Comparison of ENCODE assay signal across 9 mouse cellular contexts in the genomic region with DNA sequence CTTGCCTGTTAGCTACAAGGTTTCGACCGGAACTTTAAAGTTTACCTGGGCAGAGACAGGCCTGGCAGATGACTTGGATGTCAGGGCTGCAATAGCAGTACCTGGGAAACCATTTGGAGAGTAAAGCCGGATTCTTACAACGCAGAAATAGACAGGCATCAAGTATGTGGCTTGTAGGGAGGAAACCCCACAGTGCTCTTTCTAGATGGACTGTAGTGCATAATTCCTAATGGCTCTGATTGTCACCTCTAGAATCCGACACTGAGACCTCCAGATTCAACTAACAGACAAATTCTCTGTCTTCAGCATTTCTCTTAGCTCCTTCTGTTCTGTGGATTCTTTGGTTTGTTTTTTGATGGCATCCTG. TPM values are rescaled to one million over a fixed set of nuclear protein-coding genes. Genes with fewer than 3 reads are reported as not detected.
DNase-seq lines count a peak whose midpoint lies in the region; ATAC-seq and TF ChIP-seq lines count a peak whose summit lies in the region.
"Had no signal": no experiment of that assay in that cellular context is flagged by ENCODE, and none has a peak within 500 bp of the region (broad histone marks: within the 10 kb centered on the region; RNA-seq: fewer than 3 reads in every experiment).

No protein-coding gene starts in this region.

- no peak for TF ChIP-seq POLR2A in heart, adult 2 months (IDR thresholded peaks at IDR 0.05; ENCODE audit: insufficient read depth, low read depth, low read length)
- TF ChIP-seq POLR2A in testis, adult 2 months (IDR thresholded peaks at IDR 0.05; ENCODE audit: control insufficient read depth, low read depth, low read length): no peak

- H3K4me1 ChIP-seq in heart, adult 2 months (ENCODE audit: control insufficient read depth, insufficient read depth, low read length): no peaks in the 10 kb centered on the region; the same call in none of the 2 replicates
- no peaks in the 10 kb centered on the region; the same call in 1 of the 2 replicates for H3K4me1 ChIP-seq in testis, adult 2 months (ENCODE audit: control insufficient read depth, insufficient read depth, low read length)
- H3K4me1 ChIP-seq in liver, embryonic 14.5 days (replicated peaks; ENCODE audit: control insufficient read depth in 2 of 2, insufficient read depth in 2 of 2, low read length in 1 of 2): no peaks in the 10 kb centered on the region; a peak in 1 of 4 replicates

- no peak overlapping the region for H3K9ac ChIP-seq in heart, adult 2 months (ENCODE audit: low read depth, low read length)
- H3K9ac ChIP-seq in liver, embryonic 14.5 days (replicated peaks): no peak overlapping the region

- ATAC-seq in liver, embryonic 14.5 days (ENCODE audit: insufficient read depth): no peak

- H3K36me3 ChIP-seq in heart, adult 2 months (ENCODE audit: control insufficient read depth, insufficient read depth, low read length): no peaks in the 10 kb centered on the region
- H3K36me3 ChIP-seq in testis, adult 2 months (ENCODE audit: control insufficient read depth, insufficient read depth, low read length): peaks cover 3% of the 10 kb centered on the region
- H3K36me3 ChIP-seq in liver, embryonic 14.5 days (replicated peaks; ENCODE audit: control insufficient read depth, insufficient read depth, low read depth): no peaks in the 10 kb centered on the region

- H3K4me2 ChIP-seq in liver, embryonic 14.5 days (ENCODE audit: low read depth): peak overlapping the region; percentile 59

- no peaks in the 10 kb centered on the region for H3K9me3 ChIP-seq in liver, embryonic 14.5 days (ENCODE audit: control insufficient read depth, low read length)

- no peaks in the 10 kb centered on the region; the same call in 1 of the 2 replicates for H3K27me3 ChIP-seq in heart, adult 2 months (ENCODE audit: control insufficient read depth, insufficient read depth, low read length)
- no peaks in the 10 kb centered on the region for H3K27me3 ChIP-seq in testis, adult 2 months (ENCODE audit: control insufficient read depth, insufficient read depth, low read length)
- H3K27me3 ChIP-seq in liver, embryonic 14.5 days (ENCODE audit: control insufficient read depth, insufficient read depth, low read length): peaks cover 11% of the 10 kb centered on the region

- intact Hi-C loops in heart, adult 2 months (cut with DNase I): no loop called here

- TF ChIP-seq CTCF in heart, adult 2 months (IDR thresholded peaks at IDR 0.05): no peak
- no peak for TF ChIP-seq CTCF in testis, adult 2 months (IDR thresholded peaks at IDR 0.05; ENCODE audit: control insufficient read depth, insufficient read depth, insufficient replicate concordance, low read depth, low read length)
- no peak for TF ChIP-seq CTCF in liver, embryonic 14.5 days (IDR thresholded peaks at IDR 0.05; ENCODE audit: low read depth)

- peak overlapping the region; percentile 70 for H3K4me3 ChIP-seq in heart, adult 2 months
- peak overlapping the region; percentile 86 for H3K4me3 ChIP-seq in testis, adult 2 months (ENCODE audit: control insufficient read depth, low read depth, low read length)
- H3K4me3 ChIP-seq in liver, embryonic 14.5 days (ENCODE audit: insufficient read depth in 1 of 2, low read depth in 2 of 2, low read length in 2 of 2): no peak overlapping the region

- H3K27ac ChIP-seq in heart, adult 2 months: peak overlapping the region; percentile 79; the same call in 1 of the 2 replicates
- peak overlapping the region; percentile 51; the same call in 1 of the 2 replicates for H3K27ac ChIP-seq in testis, adult 2 months (ENCODE audit: control insufficient read depth, insufficient read depth, low read depth, low read length)
- no peak overlapping the region for H3K27ac ChIP-seq in liver, embryonic 14.5 days

- DNase-seq in heart, adult 2 months: no peak
- DNase-seq in heart, adult 18-20 months: no peak
- no peak for DNase-seq in testis, postnatal 14 days (ENCODE audit: low spot score)
- DNase-seq in liver, embryonic 14.5 days (ENCODE audit: low read depth in 3 of 3, low spot score in 3 of 3): no peak
- DNase-seq in MN1 (ENCODE audit: low spot score): no peak
- no peak for DNase-seq in gastrocnemius, postnatal 10 days
- DNase-seq in gastrocnemius, postnatal 25 days: no peak

- no peaks in the 10 kb centered on the region for H3K79me2 ChIP-seq in heart, adult 2 months (replicated peaks; ENCODE audit: control insufficient read depth, insufficient read depth, low read length)

- WGBS in heart, adult 2 months: 28% methylated on average over 5 of the region's 5 CpGs
- 18% methylated on average over 5 of the region's 5 CpGs for WGBS in liver, embryonic 14.5 days (ENCODE audit: insufficient replicate concordance)

- TF ChIP-seq EP300 in heart, adult 2 months (IDR thresholded peaks at IDR 0.05; ENCODE audit: insufficient read depth, low read depth, low read length): no peak
- TF ChIP-seq EP300 in liver, embryonic 14.5 days (IDR thresholded peaks at IDR 0.05; ENCODE audit: low read depth): no peak

RNA-seq across cellular contexts. Expression of a gene that starts 0.3 kb away (rescaled TPM):
- 1 to 10 TPM; 1.9 to 2.5 TPM for total RNA-seq in heart, adult 2 months (2021)
- 1.4 and 1.9 TPM in 2 replicates for polyA plus RNA-seq in heart, adult 2 months (2012; rRNA removed)
- 1 to 10 TPM; 1.8 to 1.9 TPM for total RNA-seq in heart, adult 18-20 months (2021)
- 2.0 and 2.7 TPM in 2 replicates for polyA plus RNA-seq in testis, adult 2 months (2012; rRNA removed)
- 0.21 and 0.26 TPM in 2 replicates for polyA plus RNA-seq in liver, embryonic 14.5 days (2012; rRNA removed)
- 0.22 and 0.42 TPM in 2 replicates for polyA plus RNA-seq in liver, embryonic 14.5 days (2014; fragmentation: Nextera tagmentation; extraction: Ambion mirVana)
- 1 to 10 TPM; 2.3 to 3.4 TPM for total RNA-seq in gastrocnemius, postnatal 10 days (2021)
- total RNA-seq in gastrocnemius, postnatal 25 days (2021): 1 to 10 TPM; 1.4 to 1.7 TPM

RNA-seq across cellular contexts. Expression of a gene that starts 20.9 kb away (rescaled TPM):
- total RNA-seq in heart, adult 2 months (2021): not detected
- not detected in 2 replicates for polyA plus RNA-seq in heart, adult 2 months (2012; rRNA removed)
- not detected for total RNA-seq in heart, adult 18-20 months (2021)
- polyA plus RNA-seq in testis, adult 2 months (2012; rRNA removed): not detected in 2 replicates
- polyA plus RNA-seq in liver, embryonic 14.5 days (2012; rRNA removed): not detected in 2 replicates
- not detected in 2 replicates for polyA plus RNA-seq in liver, embryonic 14.5 days (2014; fragmentation: Nextera tagmentation; extraction: Ambion mirVana)
- not detected for total RNA-seq in gastrocnemius, postnatal 10 days (2021)
- total RNA-seq in gastrocnemius, postnatal 25 days (2021): not detected
- polyA plus RNA-seq: gonadal fat pad, adult 2 months had no signal

RNA-seq across cellular contexts. Expression of a gene that starts 57.3 kb away (rescaled TPM):
- under 1 TPM; 0.41 to 0.42 TPM for total RNA-seq in heart, adult 2 months (2021)
- polyA plus RNA-seq in heart, adult 2 months (2012; rRNA removed): 0.70 and 1.3 TPM in 2 replicates
- total RNA-seq in heart, adult 18-20 months (2021): under 1 TPM; 0.40 to 0.85 TPM
- polyA plus RNA-seq in testis, adult 2 months (2012; rRNA removed): 7.8 and 8.1 TPM in 2 replicates
- polyA plus RNA-seq in liver, embryonic 14.5 days (2012; rRNA removed): 0.45 and 0.48 TPM in 2 replicates
- 0.80 and 1.4 TPM in 2 replicates for polyA plus RNA-seq in liver, embryonic 14.5 days (2014; fragmentation: Nextera tagmentation; extraction: Ambion mirVana)
- total RNA-seq in gastrocnemius, postnatal 10 days (2021): 1 to 10 TPM; 1.3 to 3.5 TPM
- total RNA-seq in gastrocnemius, postnatal 25 days (2021): 1 to 10 TPM in 1 of 2 experiments, under 1 TPM in 1; 0.95 to 1.1 TPM

Comparison
In these comparisons a context has a peak if more than half of its experiments do, and no peak if none do; other contexts are left out.
1. H3K4me3 ChIP-seq: peak in heart, adult 2 months (single experiment) and testis, adult 2 months (single experiment); none in liver, embryonic 14.5 days (0 of 2).